Mouse (Mus musculus) right cerebral cortex, postnatal 14 days (tissue): Measurements from ENCODE around the gene Olfr715b.
"Not testable (repeated sequence)": the region's sequence is repeated elsewhere in the genome, so short reads cannot be mapped to it uniquely, and the experiment has no call there.

ENCODE experiments used
- DNase-seq: peaks from one replicate; pipeline ENCODE4 v3.0.0; 2022

The Olfr715b gene

GRCm38 (mm10) chr7:107110269-107110668, at the start of gene Olfr715b:
TSS of gene Olfr715b (minus strand) at chr7:107110369.
- DNase-seq, result not testable (repeated sequence)

GRCm38 (mm10) chr7:107138027-107138426, 27.9 kb upstream of the Olfr715b start, which contains the start of gene Olfr716:
TSS of gene Olfr716 (plus strand) at chr7:107138327.
- not testable (repeated sequence) for DNase-seq

DNA sequence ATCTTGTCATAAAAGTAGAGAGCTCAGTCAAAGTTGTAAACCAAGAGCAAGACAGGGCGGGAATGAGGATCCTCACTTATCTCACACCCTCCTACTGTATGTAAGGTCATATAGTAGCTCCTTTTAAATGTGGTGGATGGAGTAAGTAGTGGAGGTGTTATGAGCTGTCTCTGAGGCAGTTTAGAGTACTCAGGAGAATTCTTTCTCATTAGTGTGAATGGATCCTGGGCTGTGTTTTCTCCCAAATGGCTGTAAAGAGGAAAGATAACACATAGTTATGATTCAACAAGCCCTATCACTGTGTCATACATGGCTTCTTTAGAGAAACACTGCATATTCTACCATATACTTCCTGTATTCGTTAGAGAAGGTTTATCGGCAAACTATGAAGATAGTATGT, 20.8 kb upstream of the Olfr715b start, which contains the start of gene Olfr715:
Gene Olfr715 (minus strand): TSS at position 101 of the 400 bp plus-strand sequence.
- not testable (repeated sequence) for DNase-seq

- DNase-seq, result no peak
Measured at GRCm38 (mm10) chr7:107092920-107093319, 17.2 kb downstream of the Olfr715b start, which contains the start of gene Olfr17. TSS of gene Olfr17 (plus strand) at chr7:107093220.

GRCm38 (mm10) chr7:107070681-107071080, 39.5 kb downstream of the Olfr715b start, which contains the start of gene Olfr714:
TSS of gene Olfr714 (plus strand) at chr7:107070981.
- DNase-seq, result no peak
